8 mouse cellular contexts compared by ENCODE assay signal in the genomic region with DNA sequence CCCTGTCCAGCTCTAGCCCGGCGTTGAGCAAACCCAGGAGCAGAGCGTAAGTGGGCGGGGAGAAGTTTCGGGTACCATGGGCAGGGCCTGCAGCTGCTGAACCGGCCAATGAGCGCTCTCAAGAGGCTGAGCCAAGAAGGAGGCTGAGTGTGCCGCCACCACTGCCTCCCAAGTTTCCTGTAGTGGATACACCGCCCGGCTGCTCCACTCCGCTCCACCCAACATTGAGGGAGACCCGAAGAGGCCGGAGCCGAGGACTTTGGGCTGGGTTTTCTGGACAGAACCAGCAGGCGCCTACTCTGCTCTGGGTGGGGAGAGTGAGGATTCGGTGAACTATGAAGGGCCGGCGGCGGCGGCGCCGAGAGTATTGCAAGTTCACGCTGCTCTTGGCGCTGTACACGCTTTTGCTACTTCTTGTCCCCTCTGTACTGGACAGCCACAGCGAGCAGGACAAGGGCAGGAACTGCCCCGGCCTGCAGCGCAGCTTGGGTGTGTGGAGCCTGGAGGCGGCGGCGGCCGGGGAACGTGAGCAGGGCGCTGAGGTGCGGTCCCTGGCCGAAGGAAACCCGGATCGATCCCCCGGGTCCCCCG. TPM values are rescaled to one million over a fixed set of nuclear protein-coding genes. Genes with fewer than 3 reads are reported as not detected.
A peak's percentile ranks its signal among the peaks of the same experiment; 100 is the strongest.
DNase-seq lines count a peak whose midpoint lies in the region; ATAC-seq and TF ChIP-seq lines count a peak whose summit lies in the region.

A gene (plus strand): TSS at position 180 of the 591 bp plus-strand sequence.

- peak within 1 kb of the TSS; percentile 67 for H3K4me2 ChIP-seq in forebrain, embryonic 12.5 days
- peak within 1 kb of the TSS; percentile 86 for H3K4me2 ChIP-seq in heart, embryonic 15.5 days
- peak within 1 kb of the TSS; percentile 70 for H3K4me2 ChIP-seq in kidney, postnatal 0 days (ENCODE audit: low read length)
- peak within 1 kb of the TSS; percentile 60 for H3K4me2 ChIP-seq in liver, embryonic 13.5 days

- H3K27ac ChIP-seq in forebrain, embryonic 12.5 days, result no peak within 1 kb of the TSS
- H3K27ac ChIP-seq in heart, embryonic 15.5 days, result peak within 1 kb of the TSS; percentile 20; the same call in 1 of the 2 replicates
- H3K27ac ChIP-seq in kidney, postnatal 0 days, result no peak within 1 kb of the TSS
- no peak within 1 kb of the TSS for H3K27ac ChIP-seq in liver, embryonic 13.5 days

- peak; percentile 19 to 27 for DNase-seq in B cell, adult 2 months
- peak; percentile 59 for DNase-seq in brain, adult 2 months (ENCODE audit: low read depth, low spot score)
- DNase-seq in kidney, postnatal 0 days (ENCODE audit: low spot score), result peak; percentile 81
- peak; percentile 2 for DNase-seq in liver, embryonic 13.5 days
- DNase-seq in neural tube, embryonic 10.5 days (ENCODE audit: extremely low spot score, low spot score), result peak; percentile 64
- DNase-seq in testis, postnatal 10 days (ENCODE audit: low spot score), result peak; percentile 41

- H3K4me3 ChIP-seq in forebrain, embryonic 12.5 days (replicated peaks), result peak within 1 kb of the TSS; percentile 46
- peak within 1 kb of the TSS; percentile 58 for H3K4me3 ChIP-seq in heart, embryonic 15.5 days
- peak within 1 kb of the TSS; percentile 42 for H3K4me3 ChIP-seq in kidney, postnatal 0 days (replicated peaks; ENCODE audit: low read depth, low read length)
- H3K4me3 ChIP-seq in liver, embryonic 13.5 days (replicated peaks), result peak within 1 kb of the TSS; percentile 43

- TF ChIP-seq CTCF in kidney, postnatal 0 days (IDR thresholded peaks at IDR 0.05; ENCODE audit: low read depth), result no peak

- no peaks in the 10 kb centered on the region for H3K9me3 ChIP-seq in forebrain, embryonic 12.5 days
- no peaks in the 10 kb centered on the region for H3K9me3 ChIP-seq in heart, embryonic 15.5 days (replicated peaks)
- no peaks in the 10 kb centered on the region for H3K9me3 ChIP-seq in kidney, postnatal 0 days (replicated peaks; ENCODE audit: low read length)
- no peaks in the 10 kb centered on the region for H3K9me3 ChIP-seq in liver, embryonic 13.5 days (replicated peaks)

- 0 out of 2 replicates have a peak, but pooled peaks cover 5% of the 10 kb centered on the region for H3K4me1 ChIP-seq in forebrain, embryonic 12.5 days
- H3K4me1 ChIP-seq in heart, embryonic 15.5 days (replicated peaks), result no peaks in the 10 kb centered on the region; the same call in 1 of the 2 replicates
- H3K4me1 ChIP-seq in kidney, postnatal 0 days (replicated peaks; ENCODE audit: insufficient read depth, low read length), result 0 out of 2 replicates have a peak, but pooled peaks cover 3% of the 10 kb centered on the region
- H3K4me1 ChIP-seq in liver, embryonic 13.5 days (replicated peaks), result no peaks in the 10 kb centered on the region

- H3K36me3 ChIP-seq in forebrain, embryonic 12.5 days (replicated peaks), result no peaks in the 10 kb centered on the region
- no peaks in the 10 kb centered on the region for H3K36me3 ChIP-seq in heart, embryonic 15.5 days
- no peaks in the 10 kb centered on the region for H3K36me3 ChIP-seq in kidney, postnatal 0 days (ENCODE audit: insufficient read depth, low read length)
- H3K36me3 ChIP-seq in liver, embryonic 13.5 days, result no peaks in the 10 kb centered on the region

- peak within 1 kb of the TSS; percentile 12; the same call in 1 of the 2 replicates for H3K9ac ChIP-seq in forebrain, embryonic 12.5 days
- H3K9ac ChIP-seq in heart, embryonic 15.5 days, result peak within 1 kb of the TSS; percentile 40
- no peak within 1 kb of the TSS for H3K9ac ChIP-seq in kidney, postnatal 0 days (ENCODE audit: low read depth, low read length)
- no peak within 1 kb of the TSS for H3K9ac ChIP-seq in liver, embryonic 13.5 days

- WGBS in forebrain, embryonic 12.5 days, result 16% methylated on average over 39 of the region's 40 CpGs
- 18% methylated on average over 40 of the region's 40 CpGs for WGBS in heart, embryonic 15.5 days
- WGBS in kidney, postnatal 0 days, result 24% methylated on average over 39 of the region's 40 CpGs
- 22% methylated on average over 40 of the region's 40 CpGs for WGBS in liver, embryonic 13.5 days (ENCODE audit: insufficient replicate concordance)

- peaks cover 18% of the 10 kb centered on the region for H3K27me3 ChIP-seq in forebrain, embryonic 12.5 days
- 0 out of 2 replicates have a peak, but pooled peaks cover 3% of the 10 kb centered on the region for H3K27me3 ChIP-seq in heart, embryonic 15.5 days
- no peaks in the 10 kb centered on the region; the same call in 1 of the 2 replicates for H3K27me3 ChIP-seq in kidney, postnatal 0 days (ENCODE audit: insufficient read depth, low read length)
- H3K27me3 ChIP-seq in liver, embryonic 13.5 days, result peaks cover 27% of the 10 kb centered on the region

- ATAC-seq in forebrain, embryonic 12.5 days (ENCODE audit: low FRiP score), result peak; percentile 93
- ATAC-seq in heart, embryonic 15.5 days (replicated peaks; ENCODE audit: insufficient number of reproducible peaks, insufficient read depth, low FRiP score, low read depth), result peak; percentile 89
- peak; percentile 92 for ATAC-seq in kidney, postnatal 0 days (replicated peaks; ENCODE audit: low FRiP score, low read depth)
- ATAC-seq in liver, embryonic 13.5 days (ENCODE audit: low read depth), result peak; percentile 63

RNA-seq across cellular contexts. Expression of the gene that starts here (rescaled TPM):
- polyA plus RNA-seq in forebrain, embryonic 12.5 days (2016; fragmentation: Nextera tagmentation; extraction: Ambion mirVana), result 2.6 and 2.8 TPM in 2 replicates
- polyA plus RNA-seq in heart, embryonic 15.5 days (2015; fragmentation: Nextera tagmentation; extraction: Ambion mirVana), result 5.9 and 6.2 TPM in 2 replicates
- polyA plus RNA-seq in kidney, postnatal 0 days (2015; fragmentation: Nextera tagmentation; extraction: Ambion mirVana), result 4.1 and 4.3 TPM in 2 replicates
- polyA plus RNA-seq in liver, embryonic 13.5 days (2015; fragmentation: Nextera tagmentation; extraction: Ambion mirVana), result 1.0 and 1.1 TPM in 2 replicates

Comparison
In these comparisons a context has a peak if more than half of its experiments do, and no peak if none do; other contexts are left out.
1. DNase-seq: peak in every context shown above with its lines; median percentile 81 in kidney, postnatal 0 days; 64 in neural tube, embryonic 10.5 days; 59 in brain, adult 2 months; 41 in testis, postnatal 10 days; 23 in B cell, adult 2 months; 2 in liver, embryonic 13.5 days.
2. H3K9ac ChIP-seq: peak in forebrain, embryonic 12.5 days (single experiment) and heart, embryonic 15.5 days (single experiment); none in kidney, postnatal 0 days (single experiment) and liver, embryonic 13.5 days (single experiment).
3. Peak in every context shown above with its lines, with median percentiles within 50 percentile points of each other: ATAC-seq, H3K4me2 ChIP-seq and H3K4me3 ChIP-seq.